Mouse (Mus musculus) small intestine, adult 2 months (tissue): ENCODE measurements around the gene Qprt.

Source experiments
- CTCF ChIP-seq: fragments of 200-500 bp; IDR thresholded peaks from 2 replicates; pipeline ENCODE4 v1.5.1; 2012; ENCODE audit warnings: low read depth, mild to moderate bottlenecking, control low read depth, inconsistent platforms, low read length, moderate library complexity, mixed read lengths; ENCODE audit not compliant: insufficient replicate concordance, insufficient read length; ENCODE audit errors: extremely low read depth
- POLR2A ChIP-seq: fragments of 200-500 bp; IDR thresholded peaks from 2 replicates; pipeline ENCODE4 v1.6.1; 2012; ENCODE audit warnings: low read depth, mild to moderate bottlenecking, control low read depth, inconsistent platforms, low read length, moderate library complexity

GRCm38 (mm10) chr7:127164002-127164401 lies 42.0 kb upstream of the Qprt start:
- no peak for TF ChIP-seq CTCF
- no peak for TF ChIP-seq POLR2A
